Mouse (Mus musculus) right cerebral cortex, adult 2 months (tissue): ENCODE measurements around the gene Cdiptos.

ENCODE experiments used
- DNase-seq, 2 experiments: peaks; one replicate each; pipeline ENCODE4 v3.0.0; 2021 to 2022; ENCODE audit warnings: low spot score in 2 of 2

Cdiptos gene

DNA sequence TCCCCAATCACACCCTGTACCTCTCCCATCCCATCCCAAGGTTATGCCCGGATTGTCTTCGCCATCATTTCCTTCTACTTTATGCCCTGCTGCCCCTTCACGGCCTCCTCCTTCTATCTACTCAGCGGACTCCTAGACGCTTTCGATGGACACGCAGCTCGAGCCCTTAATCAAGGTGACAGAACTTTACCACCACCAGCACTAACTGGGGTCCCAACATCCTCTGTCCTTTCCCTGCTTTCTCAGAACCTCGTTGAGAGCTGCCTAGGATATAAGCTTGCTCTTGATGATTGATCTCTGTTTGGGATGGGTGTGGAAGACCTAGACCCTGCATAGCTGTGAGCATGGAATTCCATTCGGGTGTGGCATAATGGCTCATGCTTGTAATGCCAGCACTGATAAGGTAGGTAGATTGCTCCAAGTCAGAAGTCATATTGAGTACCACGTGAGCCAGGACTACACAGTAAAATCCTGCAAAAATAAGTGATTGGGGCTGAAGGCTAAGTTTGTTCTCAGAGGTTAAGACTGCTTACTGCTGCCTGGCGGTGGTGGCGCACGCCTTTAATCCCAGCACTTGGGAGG, 1.1 kb upstream of the Cdiptos start:
- DNase-seq, result no peak

DNA sequence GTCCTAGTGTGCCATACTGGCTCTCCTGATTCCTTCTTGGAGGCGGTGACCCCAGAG, 177 bp downstream of the Cdiptos start, which contains the start of gene Cdipt:
Cdipt (plus strand) TSS at position 22 of the 57 bp plus-strand sequence.
- no peak for DNase-seq

DNA sequence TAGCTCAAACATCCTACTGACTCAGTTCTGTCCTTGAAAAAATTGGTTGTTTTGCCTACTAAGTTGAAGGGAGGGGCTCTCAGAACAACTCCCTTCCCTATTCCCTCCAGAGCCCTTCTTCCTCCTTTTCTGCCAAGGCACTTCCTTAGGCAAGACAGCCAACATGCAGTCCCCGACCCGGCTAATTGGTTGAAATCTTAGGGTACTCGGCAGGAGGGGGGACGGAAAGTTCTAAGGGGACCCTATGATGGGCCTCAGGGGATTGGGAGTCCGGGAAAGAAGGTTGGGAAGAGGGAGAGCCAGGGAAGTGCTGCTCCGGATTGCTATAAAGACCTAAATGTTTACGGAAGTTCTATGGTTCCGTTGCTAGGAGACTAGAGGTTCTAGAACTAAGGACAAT, 405 bp downstream of the Cdiptos start:
- no peak for DNase-seq

DNA sequence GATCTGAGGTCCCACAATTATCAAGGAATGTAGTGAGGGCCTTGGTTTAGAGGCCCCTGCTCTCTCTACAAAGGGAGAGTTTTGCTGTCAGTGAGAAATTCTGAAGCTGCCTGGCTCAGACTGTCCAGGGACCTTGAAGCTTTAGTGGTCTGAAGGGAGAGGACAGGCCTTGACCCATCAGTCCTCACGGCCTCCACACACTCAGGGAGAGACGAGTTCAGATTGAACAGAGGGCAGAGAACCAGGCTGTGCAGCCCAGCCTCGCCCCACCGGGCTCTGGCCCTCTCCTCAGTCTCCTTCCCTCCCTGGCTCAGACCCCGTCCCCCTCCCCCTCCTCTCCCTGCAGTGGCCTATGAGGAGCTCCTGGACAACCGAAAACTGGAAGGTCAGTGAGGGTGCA, 8.5 kb downstream of the Cdiptos start:
- no peak for DNase-seq

DNA sequence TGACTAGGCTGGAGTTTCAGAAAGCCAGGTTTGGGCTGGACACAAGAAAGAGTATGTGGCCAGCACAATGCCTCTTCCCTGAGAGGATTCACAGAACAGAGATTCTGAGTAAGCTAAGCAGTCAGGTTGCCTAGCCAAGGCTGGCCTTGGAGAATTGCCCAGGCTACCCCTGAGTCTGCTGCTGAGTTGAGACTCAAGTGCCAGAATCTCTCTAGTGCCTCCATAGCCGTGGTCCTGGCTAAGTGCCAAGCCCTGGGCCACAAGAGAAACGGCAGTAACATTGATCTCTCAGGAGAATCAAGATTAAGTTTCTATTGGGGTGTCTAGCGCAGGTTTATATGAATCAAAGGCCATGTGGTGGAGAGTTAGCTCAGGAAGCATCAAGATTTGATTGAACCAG, 10.3 kb downstream of the Cdiptos start:
- DNase-seq, result peak in 1 of 2 experiments; percentile 7

DNA sequence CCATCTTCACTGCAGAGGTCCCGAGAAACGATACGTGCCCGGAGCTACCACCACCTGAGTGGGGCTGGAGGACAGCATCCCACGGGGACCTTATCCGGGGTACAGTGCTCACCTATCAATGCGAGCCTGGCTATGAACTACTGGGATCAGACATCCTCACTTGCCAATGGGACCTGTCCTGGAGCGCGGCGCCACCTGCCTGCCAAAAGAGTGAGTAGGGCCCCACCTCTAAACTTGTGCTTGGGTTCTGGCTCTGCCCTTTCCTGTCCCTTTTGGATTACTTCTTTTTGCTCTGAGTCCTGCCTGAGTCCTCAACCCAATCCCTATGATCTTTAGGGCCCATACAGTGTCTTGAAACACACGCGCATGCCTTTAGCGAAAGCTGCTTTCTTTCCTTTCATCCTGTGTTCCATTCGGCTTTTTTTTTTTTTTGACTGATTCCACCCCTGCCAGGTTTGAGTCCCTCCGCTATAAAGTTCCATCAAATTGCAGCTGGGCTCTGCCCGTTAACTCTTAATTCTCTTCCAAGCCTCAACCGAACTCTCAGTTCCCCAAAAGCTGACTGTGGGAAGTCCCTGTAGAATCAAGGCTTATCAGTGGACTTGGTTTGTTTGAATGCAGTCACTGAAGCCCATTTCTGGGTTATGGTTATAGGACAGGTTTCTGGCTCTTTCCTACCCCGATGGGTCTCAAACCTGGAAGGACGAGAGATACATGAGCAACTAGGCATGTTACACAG, 12.2 kb downstream of the Cdiptos start:
- peak in 1 of 2 experiments; percentile 11 for DNase-seq

DNA sequence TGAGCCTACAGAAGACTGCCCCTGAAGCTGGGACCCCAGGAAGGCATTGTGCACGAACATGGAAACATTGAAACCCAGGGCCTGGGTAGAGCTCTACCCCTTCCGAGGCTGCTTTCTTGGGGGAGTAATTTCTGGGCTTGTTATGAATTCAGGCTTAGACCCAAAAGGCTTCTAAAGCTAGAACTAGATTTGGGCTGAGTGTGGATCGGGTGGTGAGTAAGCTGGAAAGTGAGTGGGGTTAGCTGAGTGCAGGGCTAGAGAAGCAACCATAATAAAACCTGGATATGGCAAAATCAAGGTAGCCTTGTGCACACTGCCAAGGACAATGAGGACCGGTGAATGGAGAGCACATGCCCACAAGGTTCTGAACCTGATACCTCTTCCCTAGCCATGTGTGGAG, 13.9 kb downstream of the Cdiptos start:
- peak in 1 of 2 experiments; percentile 25 for DNase-seq

DNA sequence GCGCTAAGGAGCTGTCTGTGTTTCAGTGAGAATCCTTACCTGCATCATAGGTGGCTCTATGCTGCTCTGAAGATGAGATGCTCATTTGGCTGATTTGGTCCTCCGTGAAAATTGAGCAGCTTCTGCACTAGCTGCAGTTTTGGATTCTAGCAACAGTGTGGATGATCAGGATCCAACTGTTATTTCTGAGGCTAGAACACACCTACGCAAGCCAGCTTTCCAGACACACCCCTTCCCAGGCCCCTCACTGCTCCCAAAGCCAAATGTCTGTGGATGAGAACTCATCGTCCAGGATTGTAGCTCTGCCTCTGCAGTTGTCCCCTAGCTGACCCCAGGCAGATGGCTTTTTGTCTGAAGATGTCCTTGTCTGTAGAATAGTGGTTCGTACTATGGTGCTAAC, 14.8 kb downstream of the Cdiptos start:
- peak in 1 of 2 experiments; percentile 32 for DNase-seq

DNA sequence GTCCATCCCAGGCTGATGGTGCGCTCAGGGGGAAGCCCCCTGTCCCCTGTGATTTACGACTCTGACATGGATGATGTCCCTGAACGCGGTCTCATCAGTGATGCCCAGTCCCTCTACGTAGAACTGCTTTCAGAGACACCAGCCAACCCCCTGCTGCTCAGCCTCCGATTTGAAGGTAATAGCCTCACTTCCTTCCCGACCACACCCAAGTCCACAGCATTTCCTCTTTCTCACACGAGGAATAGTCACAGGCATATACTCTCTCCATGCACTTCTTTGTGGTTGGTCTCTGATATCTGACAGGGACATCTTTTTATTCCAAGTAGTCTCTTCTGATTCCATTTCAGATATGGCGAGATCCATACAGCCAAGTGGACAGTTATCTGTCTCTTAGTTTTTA, 16.1 kb downstream of the Cdiptos start:
- DNase-seq, result no peak

DNA sequence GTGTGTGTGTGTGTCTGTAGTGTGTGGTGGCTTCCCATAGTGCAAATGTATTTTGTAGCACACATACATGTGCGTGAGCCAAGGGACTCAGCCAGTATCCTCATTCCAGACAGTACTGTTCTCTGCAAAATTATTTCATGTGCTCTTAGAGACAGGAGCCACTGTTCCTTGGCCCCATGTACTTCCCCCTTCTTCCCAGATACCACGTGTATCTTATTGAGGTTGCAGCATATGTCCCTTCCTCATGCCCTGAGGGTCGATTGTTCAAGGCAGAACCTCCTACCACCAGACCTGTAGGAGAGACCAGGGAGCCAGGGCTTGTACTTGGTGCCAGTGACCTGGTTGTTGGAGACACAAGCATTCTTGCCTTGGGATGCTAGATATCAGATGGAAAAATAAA, 20.8 kb downstream of the Cdiptos start:
- no peak for DNase-seq

DNA sequence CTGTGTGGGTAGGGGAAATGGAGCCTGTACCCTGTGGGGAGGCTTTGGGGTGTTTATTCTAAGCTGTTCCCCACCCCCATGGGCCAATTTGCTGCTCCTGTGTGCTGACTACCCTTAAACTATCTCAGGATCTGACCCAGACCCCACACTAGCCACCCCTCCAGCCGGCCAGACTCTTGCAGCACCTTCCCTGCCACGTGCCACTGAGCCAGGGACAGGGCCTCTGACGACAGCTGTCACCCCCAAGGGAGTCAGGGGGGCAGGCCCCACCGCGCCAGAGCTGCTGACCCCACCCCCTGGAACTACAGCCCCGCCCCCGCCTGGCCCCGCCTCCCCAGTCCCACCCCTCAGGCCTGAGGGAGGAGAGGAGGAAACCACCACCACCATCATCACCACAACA, 23.3 kb downstream of the Cdiptos start:
- DNase-seq, result no peak

DNA sequence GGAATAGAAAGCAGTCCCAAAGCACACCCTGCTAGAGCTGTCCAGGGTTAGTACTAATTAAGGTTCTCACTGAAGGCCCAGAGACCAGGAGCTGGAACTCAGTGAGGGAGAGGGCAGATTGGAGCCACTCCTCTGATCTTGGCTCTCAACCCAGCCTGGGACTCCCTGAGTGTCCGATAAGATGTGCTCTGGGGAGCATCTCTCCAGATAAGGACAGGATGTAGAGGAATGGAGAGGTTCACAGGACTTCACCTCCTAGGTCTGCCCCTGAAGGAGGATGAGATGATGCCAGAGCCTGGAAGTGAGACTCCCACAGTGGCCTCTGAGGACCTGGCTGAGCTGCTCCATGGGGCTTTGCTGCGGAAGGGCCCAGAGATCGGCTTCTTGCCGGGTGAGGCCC, 24.2 kb downstream of the Cdiptos start:
- no peak for DNase-seq

DNA sequence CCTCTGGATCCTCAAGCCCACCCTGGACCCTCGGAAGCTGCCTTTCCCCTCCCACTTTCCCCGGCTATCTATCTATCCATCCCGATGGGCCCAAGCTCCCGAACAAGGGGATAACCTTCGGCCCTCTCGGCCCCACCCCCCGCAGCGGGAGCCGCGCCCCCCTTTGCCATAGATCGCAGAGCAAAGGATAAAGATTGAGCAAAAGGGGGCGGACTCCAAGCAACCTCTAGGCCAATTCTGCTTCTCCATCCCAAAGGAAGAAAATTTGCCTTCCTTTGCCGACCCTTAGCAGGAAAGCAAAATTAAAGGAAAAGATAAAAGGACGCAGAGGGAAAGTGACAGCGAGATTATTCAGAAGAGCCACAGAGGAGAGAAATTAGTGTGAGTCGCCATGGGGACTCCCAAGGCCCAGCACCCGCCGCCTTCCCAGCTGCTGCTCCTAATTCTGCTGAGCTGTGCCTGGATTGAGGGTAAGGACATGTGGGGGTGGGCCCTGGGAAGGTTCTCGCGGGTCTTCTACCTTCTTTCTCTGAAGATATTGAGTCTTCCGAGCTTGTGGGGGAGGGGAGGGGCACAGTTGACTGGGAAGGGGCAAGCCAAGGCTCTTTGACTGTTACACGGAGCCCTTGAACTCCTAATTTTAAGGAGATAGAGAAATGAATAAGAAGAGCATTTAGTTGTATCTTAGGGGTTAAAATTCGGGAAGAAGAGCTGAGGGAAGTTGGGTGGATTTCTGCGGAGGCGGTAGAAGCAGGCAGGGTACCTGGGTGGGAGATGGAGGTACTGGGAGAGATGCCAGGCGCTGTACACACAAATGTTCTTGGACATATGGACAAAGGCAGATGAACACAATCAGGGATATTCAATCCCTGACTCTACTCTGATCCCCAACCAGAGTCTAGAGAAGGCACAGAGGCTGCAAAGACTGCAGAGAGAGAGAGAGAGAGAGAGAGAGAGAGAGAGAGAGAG, 25.0 kb downstream of the Cdiptos start:
- DNase-seq, result peak; percentile 52 to 61

DNA sequence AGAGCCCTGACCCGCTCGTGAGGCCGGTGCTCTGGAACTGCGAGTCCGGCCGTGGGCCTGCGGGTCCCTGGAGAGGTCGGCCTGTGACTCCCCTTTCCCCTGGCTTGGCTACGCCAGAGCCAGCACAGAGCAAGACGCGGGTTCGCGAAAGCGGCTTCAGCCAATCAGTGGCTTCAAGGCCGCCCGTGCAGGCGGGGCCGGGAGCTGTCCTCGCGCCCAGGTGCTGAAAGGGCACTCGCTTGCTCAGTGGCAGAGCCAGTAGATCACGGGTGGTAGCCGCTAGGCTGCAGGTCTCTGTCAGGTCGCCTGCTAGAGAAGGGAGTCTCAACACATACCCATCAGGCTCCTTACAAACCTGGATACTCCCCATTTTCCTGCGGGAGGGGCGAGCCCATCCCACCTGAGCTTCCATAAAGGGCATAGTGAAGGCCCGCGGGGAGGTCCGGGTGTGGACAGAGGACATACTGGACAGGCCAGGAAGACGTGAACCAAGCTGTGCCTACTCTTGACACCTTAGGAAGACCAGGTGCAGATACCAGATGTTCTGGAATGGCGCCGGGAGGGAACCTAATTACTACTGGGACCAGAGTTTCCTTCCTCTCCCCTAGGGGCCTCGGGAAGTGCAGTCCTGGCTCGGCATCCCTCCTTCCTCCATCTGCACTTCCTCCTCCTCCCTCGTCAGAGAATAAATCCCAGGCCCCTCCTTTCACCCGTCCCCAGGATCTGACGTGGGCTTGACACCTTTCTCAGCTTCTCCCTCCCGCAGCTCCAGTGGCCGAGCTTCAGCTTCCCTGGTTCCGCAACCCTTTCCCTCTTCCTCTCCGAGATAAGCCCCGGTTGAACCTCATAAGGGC, 25.9 kb downstream of the Cdiptos start, which contains the start of gene Sez6l2:
Sez6l2 (plus strand) TSS at position 771 of the 854 bp plus-strand sequence.
- peak; percentile 82 to 83 for DNase-seq

DNA sequence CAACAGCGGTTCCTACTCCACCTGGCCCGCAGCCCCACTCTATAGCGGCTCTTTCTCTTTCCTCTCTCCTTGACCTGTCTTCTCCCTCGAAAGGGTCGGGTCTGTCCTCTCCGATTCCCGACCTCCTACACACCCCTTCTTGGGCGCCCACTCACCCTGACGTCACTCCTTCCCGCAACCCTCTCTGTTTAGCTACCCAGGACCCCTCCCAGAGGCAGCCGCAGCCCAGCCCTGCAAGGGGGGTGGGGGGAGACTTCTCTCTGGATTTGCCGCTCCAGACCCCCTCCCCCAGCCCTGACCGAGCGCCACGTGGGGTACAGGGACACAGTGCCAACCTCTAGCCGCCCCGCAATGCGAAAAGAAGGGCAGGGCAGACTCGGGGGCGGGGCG, 26.5 kb downstream of the Cdiptos start, which contains the start of gene Asphd1:
Asphd1 (minus strand) TSS at position 180 of the 390 bp plus-strand sequence.
- peak; percentile 64 to 78 for DNase-seq

DNA sequence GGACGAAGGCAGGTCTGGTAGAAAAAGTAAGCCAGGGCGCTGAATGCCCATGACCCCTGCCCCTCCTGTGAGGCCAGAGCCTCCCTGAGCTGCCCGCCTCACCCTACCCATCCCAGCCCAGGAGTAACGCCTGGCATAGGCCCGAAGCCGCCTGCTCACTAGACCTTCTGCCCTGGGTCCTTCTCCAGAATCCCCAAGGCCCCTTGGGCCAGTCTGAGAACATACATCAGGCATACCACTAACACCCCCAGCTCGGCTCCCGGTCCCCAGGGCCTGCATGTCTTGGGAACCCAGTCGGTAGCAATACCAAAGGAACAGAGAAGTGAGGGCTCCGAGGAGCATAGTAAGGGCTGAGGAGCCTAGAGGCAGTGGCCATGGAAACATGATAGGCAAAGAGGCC, 27.3 kb downstream of the Cdiptos start:
- DNase-seq, result no peak

DNA sequence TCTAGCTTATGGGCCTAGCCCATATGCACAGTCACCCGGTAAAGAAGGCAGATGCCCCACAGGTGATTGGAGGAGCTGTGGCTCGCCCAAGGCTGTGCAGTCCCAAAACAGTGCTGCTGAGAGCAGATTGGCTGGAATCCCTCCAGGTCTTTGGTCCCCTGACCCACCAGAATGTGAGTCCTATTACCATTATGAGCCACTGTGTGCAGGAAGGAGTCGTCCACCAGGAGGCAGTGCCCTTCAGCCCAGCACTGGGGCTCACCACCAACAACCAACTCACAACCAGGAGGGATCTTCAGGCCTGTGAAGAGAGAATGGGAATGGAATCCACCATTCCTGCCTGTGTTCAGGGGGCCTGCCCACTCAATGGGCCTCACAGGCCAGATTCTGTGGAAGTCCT, 29.4 kb downstream of the Cdiptos start:
- DNase-seq, result no peak

DNA sequence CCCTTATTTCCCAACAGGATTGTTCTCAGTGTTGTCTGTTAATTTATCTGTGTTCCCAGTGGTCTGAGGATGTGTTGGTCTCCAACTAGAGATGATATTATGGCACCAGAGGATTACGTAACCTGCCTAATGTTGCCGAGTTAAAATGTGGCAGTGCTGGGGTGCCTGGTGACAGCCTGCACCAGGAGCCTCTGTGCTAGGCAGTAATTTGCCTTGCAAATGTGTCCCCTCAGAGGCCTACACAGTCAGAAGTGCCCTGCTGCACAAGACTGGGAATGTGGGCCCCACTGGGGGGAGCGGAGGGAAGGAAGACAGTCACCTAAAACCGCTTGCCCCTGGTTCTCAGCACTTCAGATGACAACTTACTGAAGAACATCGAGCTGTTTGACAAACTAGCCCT, 34.1 kb downstream of the Cdiptos start:
- no peak for DNase-seq

DNA sequence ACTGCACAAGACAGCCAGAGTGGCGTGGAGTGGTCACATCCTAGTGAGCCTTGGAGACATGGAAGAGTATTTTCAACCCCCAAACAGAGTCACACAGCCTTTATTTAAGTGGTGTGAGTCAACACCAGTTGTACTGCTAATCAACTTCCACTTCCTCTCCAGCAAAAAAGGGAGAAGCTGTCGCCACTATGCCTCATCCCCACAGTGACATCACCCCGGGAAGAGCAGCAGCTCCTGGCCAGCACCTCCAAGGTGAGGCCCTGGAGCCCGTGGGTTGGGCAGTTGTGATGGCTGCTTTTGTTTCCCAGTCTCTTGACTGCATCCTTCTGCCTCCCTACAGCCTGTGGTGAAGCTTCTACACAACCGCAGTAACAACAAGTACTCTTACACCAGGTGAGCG, 34.7 kb downstream of the Cdiptos start:
- no peak for DNase-seq

DNA sequence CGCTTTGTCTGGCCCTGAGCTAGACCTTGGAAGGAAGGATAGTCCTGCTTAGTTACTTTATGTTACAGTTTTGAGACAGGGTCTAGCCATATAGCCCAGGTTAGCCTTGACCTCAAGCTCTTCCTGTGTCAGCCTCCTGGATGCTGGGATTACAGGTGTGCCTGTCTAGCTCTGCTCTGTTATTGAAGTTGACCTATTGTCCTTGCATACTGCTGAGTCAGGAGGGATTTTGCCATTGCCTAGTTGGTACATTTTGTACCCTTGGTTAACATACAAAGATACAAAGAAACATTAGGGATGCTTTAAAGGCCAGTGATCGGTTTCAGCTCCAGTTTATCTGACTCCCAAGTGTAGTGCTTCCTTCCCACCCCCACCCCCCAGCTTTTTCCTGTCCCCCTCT, 43.2 kb downstream of the Cdiptos start:
- no peak for DNase-seq

DNA sequence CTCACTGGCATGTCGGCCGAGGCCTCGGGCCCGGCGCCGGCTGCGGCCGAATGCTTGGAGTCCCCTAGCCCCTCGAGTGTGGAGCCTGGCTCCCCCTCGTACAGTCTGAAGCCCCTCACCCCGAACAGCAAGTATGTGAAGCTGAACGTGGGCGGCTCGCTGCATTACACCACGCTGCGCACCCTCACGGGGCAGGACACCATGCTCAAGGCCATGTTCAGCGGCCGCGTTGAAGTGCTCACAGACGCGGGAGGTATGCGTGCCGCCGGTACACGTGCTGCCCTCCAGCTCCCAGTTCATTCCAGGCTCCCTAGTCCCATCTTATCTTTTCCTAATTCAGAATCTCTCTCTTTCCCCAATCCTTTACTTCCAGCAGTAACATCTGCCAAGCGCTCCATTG, 46.9 kb downstream of the Cdiptos start:
- peak in 1 of 2 experiments; percentile 52 for DNase-seq
